Mouse (Mus musculus): ENCODE data around the gene Sost. TPM values are rescaled to one million over a fixed set of nuclear protein-coding genes. Genes with fewer than 3 reads are reported as not detected.
A peak's percentile ranks its signal among the peaks of the same experiment; 100 is the strongest.

The Sost gene
- polyA plus RNA-seq, 1 experiment from 2014 or later = 0.63 TPM

- ATAC-seq (ENCODE audit: low read depth) = no peak
- Histone ChIP-seq H3K9ac (ENCODE audit: low read length) (no peak overlapping the region), H3K4me2 (ENCODE audit: low read depth, low read length) (no peak overlapping the region), H3K4me1 (replicated peaks; ENCODE audit: control insufficient read depth, insufficient read depth, low read length) (no peaks in the 10 kb centered on the region), H3K27ac (ENCODE audit: low read length) (no peak overlapping the region), H3K27me3 (ENCODE audit: control insufficient read depth, insufficient read depth, low read depth, low read length) (no peaks in the 10 kb centered on the region; the same call in 1 of the 2 replicates), H3K4me3 (ENCODE audit: low read length) (no peak overlapping the region), H3K36me3 (ENCODE audit: control insufficient read depth, insufficient read depth, low read length) (no peaks in the 10 kb centered on the region), H3K9me3 (ENCODE audit: control insufficient read depth, low read length) (no peaks in the 10 kb centered on the region)
- 56% methylated on average over 12 of the region's 12 CpGs for WGBS
Measured at GRCm38 (mm10) chr11:101921361-101921952, 45.4 kb downstream of the Sost start.

GRCm38 (mm10) chr11:101919660-101920059 lies 47.2 kb downstream of the Sost start:
- Histone ChIP-seq H3K9me3 (ENCODE audit: control insufficient read depth, low read length) (no peaks in the 10 kb centered on the region), H3K4me1 (replicated peaks; ENCODE audit: control insufficient read depth, insufficient read depth, low read length) (no peaks in the 10 kb centered on the region), H3K27me3 (ENCODE audit: control insufficient read depth, insufficient read depth, low read depth, low read length) (no peaks in the 10 kb centered on the region; the same call in 1 of the 2 replicates), H3K27ac (ENCODE audit: low read length) (no peak overlapping the region), H3K4me3 (ENCODE audit: low read length) (no peak overlapping the region), H3K4me2 (ENCODE audit: low read depth, low read length) (no peak overlapping the region), H3K9ac (ENCODE audit: low read length) (no peak overlapping the region), H3K36me3 (ENCODE audit: control insufficient read depth, insufficient read depth, low read length) (no peaks in the 10 kb centered on the region)
- ATAC-seq (ENCODE audit: low read depth) = peak; percentile 73; the same call in 1 of the 2 replicates
- WGBS = 0% methylated on average over 6 of the region's 6 CpGs

- 59% methylated on average over 3 of the region's 3 CpGs for WGBS
- no peak overlapping the region for H3K9ac ChIP-seq (ENCODE audit: low read length)
- H3K4me3 ChIP-seq (ENCODE audit: low read length) = no peak overlapping the region
- no peak for ATAC-seq (ENCODE audit: low read depth)
- H3K27ac ChIP-seq (ENCODE audit: low read length) = no peak overlapping the region
- no peaks in the 10 kb centered on the region for H3K4me1 ChIP-seq (replicated peaks; ENCODE audit: control insufficient read depth, insufficient read depth, low read length)
- H3K36me3 ChIP-seq (ENCODE audit: control insufficient read depth, insufficient read depth, low read length) = no peaks in the 10 kb centered on the region
- no peak overlapping the region for H3K4me2 ChIP-seq (ENCODE audit: low read depth, low read length)
- H3K27me3 ChIP-seq (ENCODE audit: control insufficient read depth, insufficient read depth, low read depth, low read length) = no peaks in the 10 kb centered on the region; the same call in 1 of the 2 replicates
- H3K9me3 ChIP-seq (ENCODE audit: control insufficient read depth, low read length) = no peaks in the 10 kb centered on the region
Measured at GRCm38 (mm10) chr11:101918609-101919008, 48.2 kb downstream of the Sost start.

- Histone ChIP-seq H3K9ac (ENCODE audit: low read length) (no peak overlapping the region), H3K27me3 (ENCODE audit: control insufficient read depth, insufficient read depth, low read depth, low read length) (no peaks in the 10 kb centered on the region; the same call in 1 of the 2 replicates), H3K27ac (ENCODE audit: low read length) (no peak overlapping the region), H3K4me3 (ENCODE audit: low read length) (no peak overlapping the region), H3K36me3 (ENCODE audit: control insufficient read depth, insufficient read depth, low read length) (no peaks in the 10 kb centered on the region), H3K4me1 (replicated peaks; ENCODE audit: control insufficient read depth, insufficient read depth, low read length) (no peaks in the 10 kb centered on the region), H3K4me2 (ENCODE audit: low read depth, low read length) (no peak overlapping the region), H3K9me3 (ENCODE audit: control insufficient read depth, low read length) (no peaks in the 10 kb centered on the region)
- no peak for ATAC-seq (ENCODE audit: low read depth)
- 59% methylated on average over 3 of the region's 3 CpGs for WGBS
Measured at GRCm38 (mm10) chr11:101916772-101917171, 50.0 kb downstream of the Sost start.

GRCm38 (mm10) chr11:101913591-101913990 lies 53.2 kb downstream of the Sost start:
- 48% methylated on average over 8 of the region's 8 CpGs for WGBS
- Histone ChIP-seq H3K4me3 (ENCODE audit: low read length) (no peak overlapping the region), H3K9me3 (ENCODE audit: control insufficient read depth, low read length) (no peaks in the 10 kb centered on the region), H3K4me1 (replicated peaks; ENCODE audit: control insufficient read depth, insufficient read depth, low read length) (no peaks in the 10 kb centered on the region), H3K9ac (ENCODE audit: low read length) (no peak overlapping the region), H3K36me3 (ENCODE audit: control insufficient read depth, insufficient read depth, low read length) (no peaks in the 10 kb centered on the region), H3K27me3 (ENCODE audit: control insufficient read depth, insufficient read depth, low read depth, low read length) (no peaks in the 10 kb centered on the region; the same call in 1 of the 2 replicates), H3K27ac (ENCODE audit: low read length) (no peak overlapping the region), H3K4me2 (ENCODE audit: low read depth, low read length) (no peak overlapping the region)
- ATAC-seq (ENCODE audit: low read depth) = no peak

Other genes starting within 250 kb of the Sost start
- gene Dhx8, start 234.1 kb downstream of the Sost start, polyA plus RNA-seq (2015; fragmentation: Nextera tagmentation; extraction: Ambion mirVana) = 26.2 and 32.1 TPM in 2 replicates
- gene Etv4, start 181.6 kb downstream of the Sost start, polyA plus RNA-seq (2015; fragmentation: Nextera tagmentation; extraction: Ambion mirVana) = 10.3 and 13.4 TPM in 2 replicates
- 11.7 and 12.4 TPM in 2 replicates for gene Meox1, start 72.6 kb downstream of the Sost start, polyA plus RNA-seq (2015; fragmentation: Nextera tagmentation; extraction: Ambion mirVana)
- gene Cfap97d1, start 17.3 kb upstream of the Sost start, polyA plus RNA-seq (2015; fragmentation: Nextera tagmentation; extraction: Ambion mirVana) = not detected in 2 replicates
- gene Dusp3, start 20.0 kb upstream of the Sost start, polyA plus RNA-seq (2015; fragmentation: Nextera tagmentation; extraction: Ambion mirVana) = 21.7 and 23.8 TPM in 2 replicates
- 3.7 and 4.1 TPM in 2 replicates for gene Mpp3, start 61.4 kb upstream of the Sost start, polyA plus RNA-seq (2015; fragmentation: Nextera tagmentation; extraction: Ambion mirVana)
- 0.74 and 1.1 TPM in 2 replicates for gene Cd300lg, start 74.5 kb upstream of the Sost start, polyA plus RNA-seq (2015; fragmentation: Nextera tagmentation; extraction: Ambion mirVana)
- gene Mpp2, start 121.5 kb upstream of the Sost start, polyA plus RNA-seq (2015; fragmentation: Nextera tagmentation; extraction: Ambion mirVana) = 6.1 and 6.4 TPM in 2 replicates
- not detected in 2 replicates for gene Ppy, start 134.3 kb upstream of the Sost start, polyA plus RNA-seq (2015; fragmentation: Nextera tagmentation; extraction: Ambion mirVana)
- gene Pyy, start 140.8 kb upstream of the Sost start, polyA plus RNA-seq (2015; fragmentation: Nextera tagmentation; extraction: Ambion mirVana) = not detected in 2 replicates
- 0.73 and 1.5 TPM in 2 replicates for gene Nags, start 178.5 kb upstream of the Sost start, polyA plus RNA-seq (2015; fragmentation: Nextera tagmentation; extraction: Ambion mirVana)
- 33.3 and 34.8 TPM in 2 replicates for gene Tmem101, start 189.4 kb upstream of the Sost start, polyA plus RNA-seq (2015; fragmentation: Nextera tagmentation; extraction: Ambion mirVana)
- gene Lsm12, start 218.3 kb upstream of the Sost start, polyA plus RNA-seq (2015; fragmentation: Nextera tagmentation; extraction: Ambion mirVana) = 108 and 130 TPM in 2 replicates
- gene G6pc3, start 222.6 kb upstream of the Sost start, polyA plus RNA-seq (2015; fragmentation: Nextera tagmentation; extraction: Ambion mirVana) = 28.3 and 28.6 TPM in 2 replicates